Mouse (Mus musculus) ovary, adult 18-20 months (tissue): ENCODE measurements around the gene Swsap1.

Experiments used
- DNase-seq: peaks from one replicate; pipeline ENCODE4 v3.0.0; 2022; ENCODE audit warnings: low spot score, mixed read lengths

The Swsap1 gene

GRCm38 (mm10) chr9:21968883-21969282, 13.3 kb downstream of the Swsap1 start:
- no peak for DNase-seq

GRCm38 (mm10) chr9:21969304-21969703, 13.7 kb downstream of the Swsap1 start:
- DNase-seq = no peak

GRCm38 (mm10) chr9:21976626-21977175, 21.1 kb downstream of the Swsap1 start:
- DNase-seq = no peak

- DNase-seq = no peak
Observed at GRCm38 (mm10) chr9:21977331-21977730, 21.8 kb downstream of the Swsap1 start.

GRCm38 (mm10) chr9:21977972-21978371, 22.4 kb downstream of the Swsap1 start:
- DNase-seq = no peak

GRCm38 (mm10) chr9:21978398-21979128, 23.0 kb downstream of the Swsap1 start:
- no peak for DNase-seq

GRCm38 (mm10) chr9:21983911-21984310, 28.4 kb downstream of the Swsap1 start:
- no peak for DNase-seq

GRCm38 (mm10) chr9:21987592-21988342, 32.2 kb downstream of the Swsap1 start:
- no peak for DNase-seq

- peak; percentile 21 for DNase-seq
Observed at GRCm38 (mm10) chr9:21988421-21989101, 33.0 kb downstream of the Swsap1 start.

- DNase-seq = peak; percentile 43
Observed at GRCm38 (mm10) chr9:21989230-21990110, 33.9 kb downstream of the Swsap1 start, which contains the start of gene Rgl3. Gene Rgl3, minus strand, starts transcription at chr9:21989446.

- no peak for DNase-seq
Observed at GRCm38 (mm10) chr9:21992227-21992626, 36.7 kb downstream of the Swsap1 start.

- no peak for DNase-seq
Observed at GRCm38 (mm10) chr9:21996178-21996867, 40.8 kb downstream of the Swsap1 start.

- no peak for DNase-seq
Observed at GRCm38 (mm10) chr9:22000296-22000695, 44.7 kb downstream of the Swsap1 start.

GRCm38 (mm10) chr9:22001633-22002032, 46.1 kb downstream of the Swsap1 start:
- DNase-seq = no peak

- peak; percentile 100 for DNase-seq
Observed at GRCm38 (mm10) chr9:22002194-22003162, 46.9 kb downstream of the Swsap1 start, which contains the start of the genes Ccdc151 and Prkcsh. Gene Ccdc151, minus strand, starts transcription at chr9:22002634. Gene Prkcsh, plus strand, starts transcription at chr9:22002806.

- DNase-seq = no peak
Observed at GRCm38 (mm10) chr9:22003163-22003554, 47.6 kb downstream of the Swsap1 start.

GRCm38 (mm10) chr9:22004546-22004945, 49.0 kb downstream of the Swsap1 start:
- no peak for DNase-seq
